Comparison of ENCODE assay signal across 18 mouse cellular contexts in the genomic region with DNA sequence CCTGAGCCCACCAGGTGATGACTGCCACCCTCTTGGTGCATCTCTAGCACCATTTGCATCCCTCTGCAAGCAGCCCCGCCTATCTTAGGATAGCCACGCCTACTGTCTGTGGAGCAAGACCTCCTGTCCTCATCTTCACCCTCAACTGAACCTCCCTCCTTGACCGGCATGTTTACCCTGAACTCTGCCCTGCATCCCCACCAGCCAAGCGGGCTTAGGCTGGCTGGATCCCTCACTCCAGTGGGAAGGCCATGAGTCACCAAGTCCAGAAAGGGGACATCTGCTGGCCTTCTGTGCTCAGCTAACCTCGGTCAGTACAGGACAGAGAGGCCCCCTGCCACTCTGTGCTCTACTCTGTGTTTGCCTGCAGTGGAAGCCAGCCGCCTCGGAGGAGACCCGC.
A peak's percentile ranks its signal among the peaks of the same experiment; 100 is the strongest.
DNase-seq lines count a peak whose midpoint lies in the region; ATAC-seq and TF ChIP-seq lines count a peak whose summit lies in the region.
"Had no signal": no experiment of that assay in that cellular context is flagged by ENCODE, and none has a peak within 500 bp of the region (broad histone marks: within the 10 kb centered on the region; RNA-seq: fewer than 3 reads in every experiment).

No protein-coding gene starts in this region.

- H3K27ac ChIP-seq in kidney, postnatal 0 days = no peak overlapping the region
- H3K27ac ChIP-seq in kidney, adult 2 months (ENCODE audit: insufficient read depth, low read depth, low read length) = no peak overlapping the region
- peak overlapping the region; percentile 13; the same call in 1 of the 2 replicates for H3K27ac ChIP-seq in midbrain, embryonic 10.5 days (replicated peaks)
- H3K27ac ChIP-seq in midbrain, embryonic 16.5 days (ENCODE audit: low read length) = no peak overlapping the region
- H3K27ac ChIP-seq: hindbrain, postnatal 0 days; liver, embryonic 13.5 days had no signal

- no peak for TF ChIP-seq POLR2A in kidney, adult 2 months (IDR thresholded peaks at IDR 0.05; ENCODE audit: low read depth, low read length)

- DNase-seq in embryo, embryonic 10 days (ENCODE audit: low spot score) = peak; percentile 36
- DNase-seq in embryo, embryonic 10.5 days (ENCODE audit: low spot score) = no peak
- DNase-seq in kidney, postnatal 0 days (ENCODE audit: low spot score) = no peak
- DNase-seq in kidney, adult 2 months = no peak
- DNase-seq in midbrain, embryonic 10.5 days (ENCODE audit: low spot score) = peak; percentile 22
- no peak for DNase-seq in left cerebral cortex, postnatal 10 days (ENCODE audit: extremely low spot score in 1 of 2, low spot score in 2 of 2)
- DNase-seq: cerebellum, adult 18-20 months; heart, adult 11 months; heart, postnatal 36 days; kidney, adult 8-10 months; left cerebral cortex, postnatal 4 days; liver, embryonic 13.5 days; right cerebral cortex, postnatal 4 days; thymus, postnatal 14 days had no signal

- WGBS in kidney, postnatal 0 days = 44% methylated on average over 8 of the region's 8 CpGs
- WGBS in kidney, adult 2 months = 58% methylated on average over 8 of the region's 8 CpGs
- 61% methylated on average over 8 of the region's 8 CpGs for WGBS in midbrain, embryonic 10.5 days
- 64% methylated on average over 8 of the region's 8 CpGs for WGBS in midbrain, embryonic 16.5 days

- no peaks in the 10 kb centered on the region for H3K27me3 ChIP-seq in kidney, postnatal 0 days (ENCODE audit: insufficient read depth, low read length)
- H3K27me3 ChIP-seq in kidney, adult 2 months (replicated peaks; ENCODE audit: control insufficient read depth, insufficient read depth, low read length) = no peaks in the 10 kb centered on the region
- peaks cover 16% of the 10 kb centered on the region for H3K27me3 ChIP-seq in midbrain, embryonic 10.5 days (ENCODE audit: low read depth, poor library complexity, severe bottlenecking)
- no peaks in the 10 kb centered on the region for H3K27me3 ChIP-seq in midbrain, embryonic 16.5 days (ENCODE audit: control insufficient read depth, insufficient read depth, low read depth, low read length)
- H3K27me3 ChIP-seq: liver, embryonic 13.5 days had no signal

- H3K4me3 ChIP-seq in kidney, postnatal 0 days (replicated peaks; ENCODE audit: low read depth, low read length) = no peak overlapping the region
- no peak overlapping the region for H3K4me3 ChIP-seq in kidney, adult 2 months (ENCODE audit: insufficient read depth, low read depth, low read length)
- H3K4me3 ChIP-seq in midbrain, embryonic 10.5 days = no peak overlapping the region
- H3K4me3 ChIP-seq in midbrain, embryonic 16.5 days (ENCODE audit: low read depth, low read length) = no peak overlapping the region
- H3K4me3 ChIP-seq: liver, embryonic 13.5 days had no signal

- peaks cover 21% of the 10 kb centered on the region for H3K4me1 ChIP-seq in kidney, postnatal 0 days (replicated peaks; ENCODE audit: insufficient read depth, low read length)
- no peaks in the 10 kb centered on the region for H3K4me1 ChIP-seq in kidney, adult 2 months (ENCODE audit: control insufficient read depth, insufficient read depth, low read length)
- H3K4me1 ChIP-seq in midbrain, embryonic 10.5 days = peaks cover 26% of the 10 kb centered on the region
- H3K4me1 ChIP-seq in midbrain, embryonic 16.5 days (ENCODE audit: control insufficient read depth, insufficient read depth, low read length) = no peaks in the 10 kb centered on the region; the same call in 1 of the 2 replicates

- H3K9ac ChIP-seq in kidney, postnatal 0 days (ENCODE audit: low read depth, low read length) = no peak overlapping the region
- no peak overlapping the region for H3K9ac ChIP-seq in midbrain, embryonic 16.5 days (ENCODE audit: low read depth, low read length)
- H3K9ac ChIP-seq: liver, embryonic 13.5 days had no signal

- no peak overlapping the region for H3K4me2 ChIP-seq in kidney, postnatal 0 days (ENCODE audit: low read length)
- H3K4me2 ChIP-seq in midbrain, embryonic 16.5 days (ENCODE audit: low read length) = no peak overlapping the region
- H3K4me2 ChIP-seq: liver, embryonic 13.5 days had no signal

- no peaks in the 10 kb centered on the region for H3K9me3 ChIP-seq in kidney, postnatal 0 days (replicated peaks; ENCODE audit: low read length)
- no peaks in the 10 kb centered on the region for H3K9me3 ChIP-seq in midbrain, embryonic 10.5 days (replicated peaks)
- H3K9me3 ChIP-seq in midbrain, embryonic 16.5 days (replicated peaks; ENCODE audit: control insufficient read depth, low read length, poor library complexity, severe bottlenecking) = no peaks in the 10 kb centered on the region
- H3K9me3 ChIP-seq: G1E; liver, embryonic 13.5 days had no signal

- TF ChIP-seq CTCF in kidney, postnatal 0 days (IDR thresholded peaks at IDR 0.05; ENCODE audit: low read depth) = no peak
- TF ChIP-seq CTCF in kidney, adult 2 months (conservative IDR thresholded peaks at IDR 0.05; ENCODE audit: insufficient read depth, insufficient read length, low read depth, low read length) = no peak

- no peaks in the 10 kb centered on the region for H3K36me3 ChIP-seq in kidney, postnatal 0 days (ENCODE audit: insufficient read depth, low read length)
- H3K36me3 ChIP-seq in kidney, adult 2 months (ENCODE audit: control insufficient read depth, insufficient read depth, low read length) = no peaks in the 10 kb centered on the region
- no peaks in the 10 kb centered on the region for H3K36me3 ChIP-seq in midbrain, embryonic 10.5 days
- H3K36me3 ChIP-seq in midbrain, embryonic 16.5 days (ENCODE audit: control insufficient read depth, insufficient read depth, low read length) = no peaks in the 10 kb centered on the region
- H3K36me3 ChIP-seq: G1E; liver, embryonic 13.5 days had no signal

- intact Hi-C loops in left cerebral cortex, postnatal 10 days (cut with DNase I) = no loop called here

- 0 out of 2 replicates have a peak, but pooled peaks have one; percentile 15 for ATAC-seq in kidney, postnatal 0 days (replicated peaks; ENCODE audit: low FRiP score, low read depth)
- ATAC-seq in midbrain, embryonic 16.5 days = no peak
- ATAC-seq: activated CD4-positive, CD25-positive, alpha-beta regulatory T cell, adult 4 months; hindbrain, postnatal 0 days had no signal

Comparison
In these comparisons a context has a peak if more than half of its experiments do, and no peak if none do; other contexts are left out.
1. DNase-seq: peak in embryo, embryonic 10 days (single experiment) and midbrain, embryonic 10.5 days (single experiment); none in embryo, embryonic 10.5 days (single experiment), kidney, postnatal 0 days (single experiment), kidney, adult 2 months (single experiment) and left cerebral cortex, postnatal 10 days (0 of 2).